Mouse (Mus musculus): Measurements from ENCODE around the gene Grip1. TPM values are rescaled to one million over a fixed set of nuclear protein-coding genes. Genes with fewer than 3 reads are reported as not detected.

Grip1 gene
- polyA plus RNA-seq, 1 experiment from 2014 or later = 3.1 TPM

- H3K4me2 ChIP-seq = no peak overlapping the region
- no peaks in the 10 kb centered on the region for H3K9me3 ChIP-seq
- no peak overlapping the region for H3K4me3 ChIP-seq
- ATAC-seq (ENCODE audit: insufficient number of reproducible peaks, low FRiP score, low TSS enrichment, low read depth) = no peak
- H3K4me1 ChIP-seq = no peaks in the 10 kb centered on the region
- WGBS = 78% methylated on average over 2 of the region's 2 CpGs
- no peak overlapping the region for H3K27ac ChIP-seq
- no peak overlapping the region for H3K9ac ChIP-seq
- H3K36me3 ChIP-seq = no peaks in the 10 kb centered on the region; the same call in 1 of the 2 replicates
- no peaks in the 10 kb centered on the region for H3K27me3 ChIP-seq
Observed at GRCm38 (mm10) chr10:120044714-120045234, 591.1 kb downstream of the Grip1 start.

- no peak for ATAC-seq (ENCODE audit: insufficient number of reproducible peaks, low FRiP score, low TSS enrichment, low read depth)
- no peak overlapping the region for H3K9ac ChIP-seq
- WGBS = 88% methylated on average over 10 of the region's 10 CpGs
- H3K27me3 ChIP-seq = no peaks in the 10 kb centered on the region
- H3K4me1 ChIP-seq = no peaks in the 10 kb centered on the region
- no peak overlapping the region for H3K27ac ChIP-seq
- H3K4me2 ChIP-seq = no peak overlapping the region
- H3K4me3 ChIP-seq = no peak overlapping the region
- H3K9me3 ChIP-seq = no peaks in the 10 kb centered on the region
- H3K36me3 ChIP-seq = 0 out of 2 replicates have a peak, but pooled peaks cover 2% of the 10 kb centered on the region
Observed at GRCm38 (mm10) chr10:120060579-120061237, 607.1 kb downstream of the Grip1 start.

GRCm38 (mm10) chr10:120061238-120062130 is 607.9 kb downstream of the Grip1 start:
- Histone ChIP-seq H3K27ac (no peak overlapping the region), H3K36me3 (0 out of 2 replicates have a peak, but pooled peaks cover 2% of the 10 kb centered on the region), H3K27me3 (no peaks in the 10 kb centered on the region), H3K4me3 (no peak overlapping the region), H3K4me1 (no peaks in the 10 kb centered on the region), H3K9ac (no peak overlapping the region), H3K9me3 (no peaks in the 10 kb centered on the region), H3K4me2 (no peak overlapping the region)
- WGBS = 82% methylated on average over 24 of the region's 24 CpGs
- no peak for ATAC-seq (ENCODE audit: insufficient number of reproducible peaks, low FRiP score, low TSS enrichment, low read depth)

DNA sequence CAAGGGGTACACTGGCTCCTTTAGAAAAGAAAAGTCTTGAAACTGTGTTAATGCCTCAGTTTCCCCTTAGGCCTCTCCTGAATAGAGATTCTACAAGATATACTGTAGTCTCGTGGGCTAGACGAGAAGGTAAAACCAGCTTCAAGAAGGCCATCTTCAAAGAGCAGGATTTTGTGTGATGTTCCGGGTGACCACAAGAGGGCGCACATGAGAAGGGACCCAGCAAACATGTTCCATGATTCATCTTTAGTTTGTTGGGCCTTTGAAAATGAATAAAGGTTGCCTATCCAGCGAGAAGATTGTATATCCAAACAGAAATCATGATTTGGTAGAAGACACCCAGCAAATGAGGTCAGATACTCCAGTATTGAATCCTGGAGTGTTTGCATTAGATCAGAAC is 610.8 kb downstream of the Grip1 start:
- no peaks in the 10 kb centered on the region for H3K27me3 ChIP-seq
- no peaks in the 10 kb centered on the region for H3K9me3 ChIP-seq
- H3K27ac ChIP-seq = no peak overlapping the region
- no peak overlapping the region for H3K9ac ChIP-seq
- ATAC-seq (ENCODE audit: insufficient number of reproducible peaks, low FRiP score, low TSS enrichment, low read depth) = no peak
- no peak overlapping the region for H3K4me2 ChIP-seq
- no peak overlapping the region for H3K4me3 ChIP-seq
- H3K4me1 ChIP-seq = no peaks in the 10 kb centered on the region
- 0 out of 2 replicates have a peak, but pooled peaks cover 2% of the 10 kb centered on the region for H3K36me3 ChIP-seq
- 25% methylated on average over 5 of the region's 5 CpGs for WGBS

- Histone ChIP-seq H3K9ac (no peak overlapping the region), H3K27ac (no peak overlapping the region), H3K4me1 (no peaks in the 10 kb centered on the region), H3K27me3 (no peaks in the 10 kb centered on the region), H3K36me3 (0 out of 2 replicates have a peak, but pooled peaks cover 2% of the 10 kb centered on the region), H3K4me2 (no peak overlapping the region), H3K4me3 (no peak overlapping the region), H3K9me3 (no peaks in the 10 kb centered on the region)
- ATAC-seq (ENCODE audit: insufficient number of reproducible peaks, low FRiP score, low TSS enrichment, low read depth) = no peak
- WGBS = 94% methylated on average over 10 of the region's 10 CpGs
Observed at GRCm38 (mm10) chr10:120066319-120066718, 612.7 kb downstream of the Grip1 start.

GRCm38 (mm10) chr10:120077850-120078249 is 624.2 kb downstream of the Grip1 start:
- no peak overlapping the region for H3K9ac ChIP-seq
- H3K27ac ChIP-seq = no peak overlapping the region
- WGBS = 78% methylated on average over 3 of the region's 3 CpGs
- H3K4me2 ChIP-seq = no peak overlapping the region
- H3K27me3 ChIP-seq = no peaks in the 10 kb centered on the region
- no peaks in the 10 kb centered on the region for H3K9me3 ChIP-seq
- no peak overlapping the region for H3K4me3 ChIP-seq
- no peak for ATAC-seq (ENCODE audit: insufficient number of reproducible peaks, low FRiP score, low TSS enrichment, low read depth)
- no peaks in the 10 kb centered on the region for H3K4me1 ChIP-seq
- H3K36me3 ChIP-seq = peaks cover 11% of the 10 kb centered on the region; the same call in 1 of the 2 replicates

- ATAC-seq (ENCODE audit: insufficient number of reproducible peaks, low FRiP score, low TSS enrichment, low read depth) = no peak
- Histone ChIP-seq H3K4me1 (no peaks in the 10 kb centered on the region), H3K4me2 (no peak overlapping the region), H3K9me3 (no peaks in the 10 kb centered on the region), H3K27me3 (no peaks in the 10 kb centered on the region), H3K27ac (no peak overlapping the region), H3K4me3 (no peak overlapping the region), H3K36me3 (peaks cover 59% of the 10 kb centered on the region), H3K9ac (no peak overlapping the region)
- WGBS = 93% methylated on average over 12 of the region's 12 CpGs
Observed at GRCm38 (mm10) chr10:120092548-120092947, 638.9 kb downstream of the Grip1 start.

DNA sequence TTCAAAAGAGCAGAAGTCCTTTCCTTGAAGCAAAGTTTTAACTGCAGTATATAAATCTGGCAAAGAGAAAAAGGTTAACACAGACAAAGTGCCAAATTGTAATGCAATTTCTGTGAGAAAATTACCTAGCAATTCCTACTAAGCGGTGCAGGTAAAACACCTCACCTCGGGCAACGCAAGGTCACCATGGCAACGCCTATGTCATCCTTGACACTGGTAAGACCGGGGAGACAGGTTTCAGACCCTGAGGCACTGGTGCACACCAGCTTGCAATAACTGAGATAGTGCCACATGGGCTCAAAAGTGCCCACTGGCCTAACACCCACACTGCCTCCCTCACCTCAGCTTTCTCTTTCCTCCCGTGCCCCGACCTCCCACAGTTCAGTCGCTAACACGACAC is 641.5 kb downstream of the Grip1 start:
- ATAC-seq (ENCODE audit: insufficient number of reproducible peaks, low FRiP score, low TSS enrichment, low read depth) = no peak
- 73% methylated on average over 9 of the region's 9 CpGs for WGBS
- no peaks in the 10 kb centered on the region for H3K27me3 ChIP-seq
- H3K4me3 ChIP-seq = no peak overlapping the region
- H3K4me1 ChIP-seq = no peaks in the 10 kb centered on the region
- H3K36me3 ChIP-seq = peaks cover 43% of the 10 kb centered on the region
- H3K4me2 ChIP-seq = no peak overlapping the region
- no peak overlapping the region for H3K9ac ChIP-seq
- H3K27ac ChIP-seq = no peak overlapping the region
- H3K9me3 ChIP-seq = no peaks in the 10 kb centered on the region

GRCm38 (mm10) chr10:120095716-120096115 is 642.1 kb downstream of the Grip1 start:
- Histone ChIP-seq H3K9me3 (no peaks in the 10 kb centered on the region), H3K27me3 (no peaks in the 10 kb centered on the region), H3K4me3 (no peak overlapping the region), H3K9ac (no peak overlapping the region), H3K27ac (no peak overlapping the region), H3K36me3 (peaks cover 47% of the 10 kb centered on the region), H3K4me2 (no peak overlapping the region), H3K4me1 (no peaks in the 10 kb centered on the region)
- 95% methylated on average over 5 of the region's 5 CpGs for WGBS
- no peak for ATAC-seq (ENCODE audit: insufficient number of reproducible peaks, low FRiP score, low TSS enrichment, low read depth)

- H3K4me2 ChIP-seq = no peak overlapping the region
- H3K4me3 ChIP-seq = no peak overlapping the region
- no peak for ATAC-seq (ENCODE audit: insufficient number of reproducible peaks, low FRiP score, low TSS enrichment, low read depth)
- H3K4me1 ChIP-seq = no peaks in the 10 kb centered on the region
- H3K27me3 ChIP-seq = no peaks in the 10 kb centered on the region
- peaks cover 35% of the 10 kb centered on the region for H3K36me3 ChIP-seq
- H3K9me3 ChIP-seq = no peaks in the 10 kb centered on the region
- WGBS = 79% methylated on average over 5 of the region's 5 CpGs
- no peak overlapping the region for H3K9ac ChIP-seq
- no peak overlapping the region for H3K27ac ChIP-seq
Observed at GRCm38 (mm10) chr10:120097564-120097963, 643.9 kb downstream of the Grip1 start.

DNA sequence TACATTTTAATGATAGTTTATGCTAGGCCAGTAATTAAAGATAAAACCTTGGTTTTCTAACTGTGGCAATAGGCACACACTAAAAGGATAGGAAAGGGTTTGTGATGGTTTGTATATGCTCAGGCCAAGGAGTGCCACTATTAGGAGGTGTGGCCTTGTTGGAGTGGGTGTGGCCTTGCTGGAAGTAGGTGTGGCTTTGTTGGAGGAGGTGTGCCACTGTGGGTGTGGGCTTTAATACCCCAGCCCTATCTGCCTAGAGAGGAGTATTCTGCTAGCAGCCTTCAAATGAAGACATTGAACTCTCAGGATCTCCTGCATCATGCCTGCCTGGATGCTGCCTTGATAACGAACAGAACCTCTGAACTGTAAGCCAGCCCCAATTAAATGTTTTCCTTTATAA is 647.2 kb downstream of the Grip1 start:
- H3K9me3 ChIP-seq = no peaks in the 10 kb centered on the region
- no peak overlapping the region for H3K9ac ChIP-seq
- H3K4me3 ChIP-seq = no peak overlapping the region
- peaks cover 42% of the 10 kb centered on the region for H3K36me3 ChIP-seq
- no peaks in the 10 kb centered on the region for H3K4me1 ChIP-seq
- no peak overlapping the region for H3K27ac ChIP-seq
- no peak for ATAC-seq (ENCODE audit: insufficient number of reproducible peaks, low FRiP score, low TSS enrichment, low read depth)
- H3K4me2 ChIP-seq = no peak overlapping the region
- no peaks in the 10 kb centered on the region for H3K27me3 ChIP-seq
- WGBS = 91% methylated on average over 1 of the region's 1 CpGs
